Mouse (Mus musculus): ENCODE measurements around the gene Rnf222.

GRCm38 (mm10) chr11:68891823-68892222, 3.5 kb downstream of the Rnf222 start:
- TF ChIP-seq CTCF (IDR thresholded peaks at IDR 0.05; ENCODE audit: control insufficient read depth, insufficient read depth, low read length) = no peak
- no peak for TF ChIP-seq POLR2A (IDR thresholded peaks at IDR 0.05; ENCODE audit: borderline replicate concordance, control insufficient read depth, low read depth, low read length)
